Mouse (Mus musculus) hindbrain, embryonic 16.5 days (tissue): ENCODE results near the gene Bcl6. TPM values are rescaled to one million over a fixed set of nuclear protein-coding genes. Genes with fewer than 3 reads are reported as not detected.

ENCODE experiments used
- ATAC-seq: fragments of 200-750 bp; cut with Nextera tagmentation; 2 replicates; pipeline ENCODE4 v1.8.0; 2017; ENCODE audit warnings: moderate TSS enrichment, moderate library complexity
- H3K27ac ChIP-seq: fragments of 300-500 bp; sonication (generic); 2 replicates; pipeline ENCODE4 v1.5.1; 2014; ENCODE audit warnings: low read depth, mild to moderate bottlenecking, control low read depth, low read length, moderate library complexity
- H3K27me3 ChIP-seq: fragments of 300-500 bp; sonication (generic); replicated peaks from 2 replicates; pipeline ENCODE4 v1.6.1; 2014; ENCODE audit warnings: low read length; ENCODE audit not compliant: control insufficient read depth, insufficient read depth
- H3K36me3 ChIP-seq: fragments of 300-500 bp; sonication (generic); 2 replicates; pipeline ENCODE4 v1.6.1; 2014; ENCODE audit warnings: mild to moderate bottlenecking, low read length, moderate library complexity, mixed read lengths; ENCODE audit not compliant: control insufficient read depth, insufficient read depth
- H3K4me1 ChIP-seq: fragments of 300-500 bp; sonication (generic); 2 replicates; pipeline ENCODE4 v1.6.1; 2014; ENCODE audit warnings: low read depth, low read length; ENCODE audit not compliant: control insufficient read depth, insufficient read depth
- H3K4me2 ChIP-seq: fragments of 300-500 bp; sonication (generic); 2 replicates; pipeline ENCODE4 v1.6.1; 2014; ENCODE audit warnings: mild to moderate bottlenecking, low read length, control low read depth, moderate library complexity
- H3K4me3 ChIP-seq: fragments of 300-500 bp; sonication (generic); 2 replicates; pipeline ENCODE4 v1.5.1; 2014; ENCODE audit warnings: mild to moderate bottlenecking, low read length, control low read depth, moderate library complexity
- H3K9ac ChIP-seq: fragments of 300-500 bp; sonication (generic); 2 replicates; pipeline ENCODE4 v1.6.1; 2014; ENCODE audit warnings: low read depth, mild to moderate bottlenecking, control low read depth, low read length, moderate library complexity
- H3K9me3 ChIP-seq: fragments of 300-500 bp; sonication (generic); 2 replicates; pipeline ENCODE4 v1.6.1; 2014; ENCODE audit warnings: mild to moderate bottlenecking, low read length, moderate library complexity; ENCODE audit not compliant: control insufficient read depth
- WGBS: fragments of 180-500 bp; shearing (Covaris S2); extraction: QIAGEN DNeasy Blood & Tissue Kit; methylation state at CpG from one replicate; pipeline ENCODE4 v1.1.7; 2014; 5-methylcytosine and 5-hydroxymethylcytosine counted together
- polyA plus RNA-seq: library from polyadenylated mRNA; unstranded; fragments of >200 nt; fragmentation: Nextera tagmentation; extraction: Ambion mirVana; gene quantifications from 2 replicates; pipeline ENCODE4 v1.2.1, GENCODE M21; 2015

The Bcl6 gene
- polyA plus RNA-seq, 1 experiment from 2014 or later = 0.79 TPM

DNA sequence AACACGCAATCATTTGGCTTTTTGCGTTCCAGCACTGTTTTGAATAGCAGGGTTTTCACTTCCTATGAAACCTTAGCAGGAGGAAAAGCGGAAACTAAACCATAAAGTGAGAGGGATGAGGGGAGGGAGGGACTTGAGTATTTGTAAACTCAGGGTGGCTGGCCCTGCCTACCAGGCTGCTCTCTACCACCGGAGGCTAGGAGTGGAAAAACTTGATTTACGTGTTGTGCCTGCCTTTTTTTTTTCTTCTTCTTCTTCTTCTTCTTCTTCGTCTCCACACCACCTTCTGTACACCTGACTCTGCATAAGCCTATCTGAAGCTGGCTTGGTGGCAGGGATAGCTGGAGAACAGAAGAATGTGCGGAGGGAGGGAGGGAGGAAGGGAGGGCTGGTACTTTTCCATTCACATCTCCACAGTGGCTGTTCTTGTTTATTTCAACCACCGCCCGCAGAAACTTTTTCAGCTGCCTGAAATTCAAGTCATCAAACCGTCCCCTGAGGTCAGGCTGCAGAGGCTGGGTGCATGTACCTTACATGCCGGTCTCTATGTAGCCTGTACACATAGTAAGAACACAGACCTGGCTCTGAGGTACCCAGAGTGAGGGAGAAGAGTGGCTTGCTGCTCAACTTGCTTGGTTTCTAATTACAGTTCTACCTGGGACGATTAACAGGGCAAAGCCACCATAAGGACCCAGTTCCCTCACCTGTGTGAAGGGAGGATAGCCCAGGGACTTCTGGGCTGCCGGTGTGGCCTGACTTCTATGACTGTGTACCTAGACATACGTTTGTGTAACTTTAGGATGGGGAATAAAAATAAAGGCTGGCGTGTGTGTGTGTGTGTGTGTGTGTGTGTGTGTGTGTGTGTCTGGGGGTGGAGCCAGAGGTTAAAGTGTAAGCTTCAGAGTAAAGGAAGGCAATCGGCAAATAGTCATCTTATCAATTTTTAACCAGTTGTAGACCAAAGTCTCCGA lies 5.0 kb upstream of the Bcl6 start:
- 58% methylated on average over 17 of the region's 17 CpGs for WGBS
- ATAC-seq = no peak

DNA sequence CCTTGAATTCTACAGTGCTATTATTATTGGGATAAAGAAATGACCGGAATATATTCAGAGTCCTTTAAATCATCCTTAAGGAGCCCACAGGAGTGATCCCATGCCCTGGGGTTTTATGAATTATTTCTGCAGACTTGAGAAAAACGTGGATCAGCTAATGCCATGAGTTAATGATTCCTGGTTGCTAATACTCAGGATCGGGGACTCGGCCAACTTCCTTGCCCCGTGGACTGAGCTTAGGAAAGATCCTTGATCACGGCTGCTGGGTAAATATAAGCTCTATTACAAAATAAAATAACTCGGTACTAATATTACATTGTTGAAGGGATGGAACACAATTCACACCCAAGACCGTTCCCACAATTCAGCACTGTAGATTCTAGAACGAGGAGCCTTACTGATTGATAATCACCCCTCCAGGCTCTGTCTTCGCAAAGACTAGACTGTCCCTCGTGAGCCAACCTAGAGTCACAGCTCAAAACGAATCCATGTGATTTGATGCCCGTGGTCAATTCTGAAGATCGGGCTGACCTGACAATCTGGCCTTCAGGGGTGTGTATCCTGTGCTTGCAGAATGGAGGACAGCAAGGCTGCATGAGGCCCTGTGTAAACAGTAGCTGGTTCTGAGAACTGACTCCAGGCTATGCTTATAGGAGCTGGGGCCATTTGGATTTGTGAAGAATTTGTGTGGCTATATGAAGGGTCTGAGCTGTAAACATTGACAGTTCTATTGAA lies 3.4 kb upstream of the Bcl6 start:
- no peaks in the 10 kb centered on the region for H3K36me3 ChIP-seq
- H3K9ac ChIP-seq = no peak overlapping the region
- WGBS = 88% methylated on average over 14 of the region's 14 CpGs
- H3K27ac ChIP-seq = no peak overlapping the region
- no peaks in the 10 kb centered on the region for H3K27me3 ChIP-seq
- H3K4me3 ChIP-seq = no peak overlapping the region
- peaks cover 3% of the 10 kb centered on the region for H3K4me1 ChIP-seq
- H3K4me2 ChIP-seq = no peak overlapping the region
- no peak for ATAC-seq
- no peaks in the 10 kb centered on the region for H3K9me3 ChIP-seq

More for the DNA sequence above, 5.0 kb upstream of the Bcl6 start:
- H3K9me3 ChIP-seq = no peaks in the 10 kb centered on the region
- H3K27ac ChIP-seq = no peak overlapping the region
- H3K4me3 ChIP-seq = no peak overlapping the region
- H3K27me3 ChIP-seq = no peaks in the 10 kb centered on the region
- no peak overlapping the region for H3K4me2 ChIP-seq
- no peak overlapping the region for H3K9ac ChIP-seq
- no peaks in the 10 kb centered on the region for H3K4me1 ChIP-seq
- no peaks in the 10 kb centered on the region for H3K36me3 ChIP-seq

DNA sequence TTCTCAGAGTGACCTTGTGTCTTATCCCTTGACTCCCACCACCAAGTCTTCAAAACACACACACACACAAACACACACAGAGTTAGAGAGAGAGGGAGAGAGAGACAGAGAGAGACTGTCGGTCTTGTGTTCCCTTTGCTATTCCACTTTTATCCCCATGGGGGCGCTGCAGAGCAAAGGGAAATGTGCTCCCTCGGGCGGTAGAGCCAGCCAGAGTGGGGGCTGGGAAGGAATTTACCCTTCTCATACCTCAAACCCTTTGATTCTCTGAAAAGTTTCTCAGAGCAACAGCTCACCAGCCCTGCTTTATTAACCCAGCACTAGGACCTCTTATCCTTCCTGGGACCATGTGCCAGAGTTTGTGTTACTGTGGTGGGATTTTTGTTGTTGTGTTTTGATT lies 2.5 kb upstream of the Bcl6 start:
- WGBS = 5% methylated on average over 4 of the region's 4 CpGs

DNA sequence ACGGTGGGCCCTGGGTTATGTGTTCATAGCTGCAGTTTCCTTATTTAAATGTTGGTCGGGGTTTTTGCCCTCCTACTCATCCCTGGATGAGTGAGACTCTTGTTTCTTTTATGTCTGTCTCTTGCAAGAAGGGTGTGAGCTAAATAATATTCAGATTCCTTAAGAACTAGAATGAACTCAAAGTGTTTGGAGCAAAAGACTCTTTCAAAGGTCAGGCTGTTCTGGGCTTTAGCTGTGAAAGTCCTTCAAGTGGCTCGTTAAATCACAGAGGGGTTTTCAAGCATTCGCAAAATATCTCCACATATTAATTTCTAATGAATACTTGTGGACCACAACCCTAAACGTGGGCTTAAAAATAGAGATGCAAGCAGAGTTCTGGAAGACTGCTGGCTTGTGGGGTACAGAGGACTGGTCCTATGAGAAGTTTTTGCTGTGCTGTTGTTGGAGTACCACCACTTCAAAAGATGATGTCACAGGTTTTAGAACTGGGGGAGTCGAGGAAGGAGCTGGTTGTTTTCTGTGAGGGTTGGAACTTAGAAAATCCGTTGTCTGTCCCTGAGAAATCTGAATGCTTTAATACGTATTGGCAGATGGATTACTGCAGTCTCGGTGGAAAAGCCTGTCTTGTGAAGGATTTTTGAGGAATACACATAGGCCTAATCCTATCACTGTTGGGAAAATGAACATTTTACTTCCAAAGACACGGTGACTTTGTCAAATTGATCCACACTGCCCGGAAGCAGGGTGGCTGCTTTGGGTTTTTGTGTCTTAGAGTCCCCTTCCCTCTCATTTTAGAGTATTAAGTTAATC lies 1.7 kb upstream of the Bcl6 start:
- H3K4me2 ChIP-seq = peak overlapping the region; percentile 83
- 40% methylated on average over 11 of the region's 11 CpGs for WGBS
- no peaks in the 10 kb centered on the region for H3K36me3 ChIP-seq
- H3K27ac ChIP-seq = peak overlapping the region; percentile 60
- peak overlapping the region; percentile 62 for H3K4me3 ChIP-seq
- H3K9me3 ChIP-seq = no peaks in the 10 kb centered on the region
- ATAC-seq = no peak
- H3K4me1 ChIP-seq = peaks cover 6% of the 10 kb centered on the region
- no peaks in the 10 kb centered on the region for H3K27me3 ChIP-seq
- peak overlapping the region; percentile 10; the same call in 1 of the 2 replicates for H3K9ac ChIP-seq

More for the DNA sequence above, 2.5 kb upstream of the Bcl6 start:
- no peak overlapping the region for H3K9ac ChIP-seq
- peaks cover 6% of the 10 kb centered on the region for H3K4me1 ChIP-seq
- H3K4me3 ChIP-seq = no peak overlapping the region
- H3K36me3 ChIP-seq = no peaks in the 10 kb centered on the region
- H3K4me2 ChIP-seq = no peak overlapping the region
- H3K27ac ChIP-seq = no peak overlapping the region
- no peaks in the 10 kb centered on the region for H3K27me3 ChIP-seq
- H3K9me3 ChIP-seq = no peaks in the 10 kb centered on the region
- ATAC-seq = no peak

DNA sequence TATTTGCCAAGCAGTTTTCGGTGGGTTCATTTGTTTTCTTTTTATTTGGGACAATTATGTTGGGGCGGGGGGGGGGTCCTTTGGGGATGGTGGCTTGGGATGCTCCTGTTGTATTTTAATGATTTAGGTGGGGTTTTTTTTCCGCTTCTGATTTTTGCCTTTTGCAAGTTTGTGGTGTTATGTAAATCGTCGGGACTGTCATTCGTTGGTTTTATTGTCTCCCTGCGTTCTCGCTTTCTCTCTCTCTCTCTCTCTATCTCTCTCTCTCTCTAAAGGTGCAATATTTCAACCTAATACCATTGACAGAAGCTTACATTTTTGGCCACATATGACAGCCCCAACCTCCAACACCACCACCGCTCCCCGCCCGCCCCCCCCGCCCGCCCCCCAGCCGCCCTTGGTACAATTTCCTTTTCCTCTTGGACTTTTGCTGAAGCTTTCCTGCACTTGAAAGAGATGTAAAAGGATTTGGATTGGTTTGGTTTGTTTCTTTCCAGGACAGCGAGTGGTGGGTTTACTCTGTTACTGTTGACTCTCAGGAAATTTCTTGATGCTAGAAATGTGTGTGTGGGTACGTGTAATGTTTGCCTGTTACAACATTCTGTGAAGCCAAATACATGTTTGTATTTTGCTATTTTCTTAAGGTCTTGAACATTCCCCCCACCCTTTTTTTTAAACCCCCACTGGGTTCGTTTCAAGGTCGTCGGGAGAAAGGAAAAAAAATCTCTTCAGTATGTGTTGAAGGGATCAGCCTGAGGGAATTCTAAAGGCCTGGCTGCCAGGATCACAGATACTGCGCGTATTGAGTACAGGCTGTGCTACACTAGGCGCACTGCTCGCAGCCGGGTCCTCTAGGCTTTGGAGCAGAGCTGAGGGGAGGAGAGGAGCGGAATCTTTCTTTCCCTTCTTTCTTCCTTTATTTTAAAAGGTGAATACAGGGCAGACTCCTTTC lies 833 bp upstream of the Bcl6 start:
- Histone ChIP-seq H3K27ac (peak overlapping the region; percentile 99), H3K36me3 (no peaks in the 10 kb centered on the region), H3K4me2 (peak overlapping the region; percentile 83), H3K4me1 (peaks cover 14% of the 10 kb centered on the region), H3K4me3 (peak overlapping the region; percentile 62), H3K9ac (peak overlapping the region; percentile 90), H3K27me3 (peaks cover 4% of the 10 kb centered on the region; the same call in 1 of the 2 replicates), H3K9me3 (no peaks in the 10 kb centered on the region)
- 0 out of 2 replicates have a peak, but pooled peaks have one; percentile 38 for ATAC-seq
- 2% methylated on average over 25 of the region's 25 CpGs for WGBS

DNA sequence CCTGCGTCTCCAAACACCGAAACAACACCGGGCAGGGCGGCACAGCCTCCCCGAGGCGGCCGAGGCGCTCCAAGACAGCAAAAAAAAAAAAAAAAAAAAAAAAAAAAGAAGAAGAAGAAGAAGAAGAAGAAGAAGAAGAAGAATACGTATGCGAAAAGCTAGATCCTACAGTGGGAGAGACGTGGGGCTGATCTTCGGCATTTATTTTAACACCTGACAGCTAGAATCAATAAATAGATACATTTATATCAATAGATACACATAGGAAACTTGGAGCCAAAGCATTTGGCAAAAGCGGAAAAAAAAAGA lies 541 bp downstream of the Bcl6 start:
- Histone ChIP-seq H3K9ac (peak overlapping the region; percentile 90), H3K27ac (peak overlapping the region; percentile 99), H3K36me3 (no peaks in the 10 kb centered on the region), H3K9me3 (no peaks in the 10 kb centered on the region), H3K4me1 (peaks cover 20% of the 10 kb centered on the region), H3K27me3 (peaks cover 4% of the 10 kb centered on the region; the same call in 1 of the 2 replicates), H3K4me2 (peak overlapping the region; percentile 83), H3K4me3 (peak overlapping the region; percentile 62)
- 0% methylated on average over 13 of the region's 13 CpGs for WGBS
- ATAC-seq = no peak

DNA sequence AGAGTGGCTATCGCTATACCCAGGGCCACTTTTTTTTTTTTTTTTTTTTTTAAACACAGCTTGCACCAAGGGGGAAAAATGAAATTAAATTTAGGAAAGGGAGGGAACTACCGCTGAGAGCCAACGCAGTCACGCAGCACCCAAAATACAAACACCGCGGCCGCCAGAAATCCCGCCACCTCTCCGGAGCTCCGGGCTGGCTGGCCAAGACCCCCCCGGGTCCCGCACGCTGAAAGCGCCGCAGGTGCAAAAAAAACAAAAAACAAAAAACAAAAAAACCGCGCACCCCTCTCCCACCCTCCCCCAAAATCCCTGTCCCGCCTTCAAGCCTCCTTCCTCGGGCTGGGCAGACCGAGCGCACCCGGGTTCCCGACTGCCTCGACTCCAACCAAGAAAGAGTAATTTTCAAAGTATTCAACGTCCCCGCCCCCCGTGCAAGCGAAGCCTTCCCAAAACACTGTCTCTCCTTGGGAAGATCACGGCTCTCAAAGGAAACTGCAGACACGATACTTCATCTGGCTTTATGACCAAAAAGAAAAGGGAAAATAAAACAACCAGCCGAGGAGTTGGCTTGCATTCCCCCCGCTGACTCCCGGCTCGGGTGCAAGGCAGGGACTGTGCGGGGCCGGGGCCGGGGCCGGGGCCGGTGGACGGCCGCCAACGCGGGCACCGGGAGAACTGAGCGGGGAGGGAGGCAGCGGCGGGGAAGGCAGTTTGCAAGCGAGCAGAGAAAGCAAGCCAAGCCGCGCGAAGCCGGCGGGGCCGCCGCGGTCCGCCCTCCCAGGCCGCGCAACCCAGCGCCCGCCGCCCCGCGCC lies 1.1 kb downstream of the Bcl6 start:
- Histone ChIP-seq H3K9ac (peak overlapping the region; percentile 90), H3K27me3 (peaks cover 4% of the 10 kb centered on the region; the same call in 1 of the 2 replicates), H3K36me3 (no peaks in the 10 kb centered on the region), H3K9me3 (no peaks in the 10 kb centered on the region), H3K27ac (peak overlapping the region; percentile 99), H3K4me3 (peak overlapping the region; percentile 62), H3K4me1 (peaks cover 20% of the 10 kb centered on the region), H3K4me2 (peak overlapping the region; percentile 83)
- under 1% methylated on average over 64 of the region's 64 CpGs for WGBS
- ATAC-seq = no peak; the same call in 1 of the 2 replicates
